Mouse (Mus musculus): Measurements from ENCODE around the gene Elob. TPM values are rescaled to one million over a fixed set of nuclear protein-coding genes. Genes with fewer than 3 reads are reported as not detected.

Elob gene
- total RNA-seq, 4 experiments from 2014 or later = 365 to 430 (median 403) TPM

GRCm38 (mm10) chr17:23777141-23777540 lies 51.8 kb downstream of the Elob start:
- no peak for DNase-seq

GRCm38 (mm10) chr17:23776216-23776615 lies 52.7 kb downstream of the Elob start:
- DNase-seq = no peak

Small RNA genes within 50 kb of the gene (microRNA-seq; reads per million reads assigned to microRNA genes)
- 1.2 to 1.7 reads per million in 2 experiments for gene Mir5125

Other genes starting within 250 kb of the Elob start
- 10 to 100 TPM in 3 of 4 experiments, 1 to 10 TPM in 1; 8.2 to 19.2 (median 14.6) TPM for gene Zfp13, start 229.6 kb downstream of the Elob start, total RNA-seq (2022)
- gene Zscan10, start 228.3 kb downstream of the Elob start, total RNA-seq (2022) = not detected
- gene Mmp25, start 183.9 kb downstream of the Elob start, total RNA-seq (2022) = under 1 TPM in 3 of 4 experiments, not detected in 1; 0.06 to 0.13 (median 0.09) TPM
- not detected for gene Bicdl2, start 168.6 kb downstream of the Elob start, total RNA-seq (2022)
- gene Hcfc1r1, start 155.5 kb downstream of the Elob start, total RNA-seq (2022) = 100 to 1,000 TPM; 136 to 169 (median 147) TPM
- gene Thoc6, start 155.3 kb downstream of the Elob start, total RNA-seq (2022) = 10 to 100 TPM; 24.7 to 28.3 (median 26.7) TPM
- 100 to 1,000 TPM; 156 to 243 (median 195) TPM for gene Tnfrsf12a, start 151.7 kb downstream of the Elob start, total RNA-seq (2022)
- not detected for gene Cldn6, start 149.9 kb downstream of the Elob start, total RNA-seq (2022)
- gene Cldn9, start 145.1 kb downstream of the Elob start, total RNA-seq (2022) = under 1 TPM in 2 of 4 experiments, not detected in 2; 0.17 to 0.38 TPM
- gene 1520401A03Rik, start 106.4 kb downstream of the Elob start, total RNA-seq (2022) = 10 to 100 TPM in 3 of 4 experiments, 1 to 10 TPM in 1; 2.4 to 62.8 (median 19.6) TPM
- gene Pkmyt1, start 102.8 kb downstream of the Elob start, total RNA-seq (2022) = 1 to 10 TPM; 1.7 to 6.2 (median 3.6) TPM
- 10 to 100 TPM in 3 of 4 experiments, 1 to 10 TPM in 1; 7.7 to 17.9 (median 12.0) TPM for gene Paqr4, start 88.3 kb downstream of the Elob start, total RNA-seq (2022)
- gene Kremen2, start 83.3 kb downstream of the Elob start, total RNA-seq (2022) = under 1 TPM in 3 of 4 experiments, not detected in 1; 0.17 to 0.30 (median 0.26) TPM
- 100 to 1,000 TPM in 2 of 4 experiments, 10 to 100 TPM in 2; 82.9 to 115 (median 102) TPM for gene Flywch1, start 57.5 kb downstream of the Elob start, total RNA-seq (2022)
- gene Flywch2, start 43.1 kb downstream of the Elob start, total RNA-seq (2022) = 10 to 100 TPM in 3 of 4 experiments, 1 to 10 TPM in 1; 5.8 to 15.4 (median 13.1) TPM
- 1,000 to 10,000 TPM in 1 of 4 experiments, 100 to 1,000 TPM in 3; 612 to 1,355 (median 855) TPM for gene Srrm2, start 38.6 kb downstream of the Elob start, total RNA-seq (2022)
- gene Prss33, start 6.9 kb upstream of the Elob start, total RNA-seq (2022) = not detected
- not detected for gene Prss32, start 14.7 kb upstream of the Elob start, total RNA-seq (2022)
- gene Prss41, start 15.0 kb upstream of the Elob start, total RNA-seq (2022) = 1 to 10 TPM in 3 of 4 experiments, under 1 TPM in 1; 0.56 to 1.8 (median 1.4) TPM
- not detected for gene Prss21, start 38.9 kb upstream of the Elob start, total RNA-seq (2022)
- gene Dcpp1, start 51.7 kb upstream of the Elob start, total RNA-seq (2022) = not detected
- not detected for gene Dcpp2, start 51.7 kb upstream of the Elob start, total RNA-seq (2022)
- gene Dcpp3, start 88.3 kb upstream of the Elob start, total RNA-seq (2022) = not detected
- not detected for gene Sbp, start 112.5 kb upstream of the Elob start, total RNA-seq (2022)
- not detected for gene Sbpl, start 126.1 kb upstream of the Elob start, total RNA-seq (2022)
- under 1 TPM in 3 of 4 experiments, not detected in 1; 0.19 to 0.41 (median 0.31) TPM for gene Prss30, start 151.4 kb upstream of the Elob start, total RNA-seq (2022)
- not detected for gene Prss22, start 169.0 kb upstream of the Elob start, total RNA-seq (2022)
- under 1 TPM in 1 of 4 experiments, not detected in 3; 0.70 TPM for gene Prss27, start 209.0 kb upstream of the Elob start, total RNA-seq (2022)
- 10 to 100 TPM; 13.7 to 17.7 (median 15.1) TPM for gene Kctd5, start 244.3 kb upstream of the Elob start, total RNA-seq (2022)

Data from adrenal gland, adult 8-10 months (tissue).